Mouse (Mus musculus) heart, postnatal 4 days (tissue): ENCODE results near the gene Dlgap5. TPM values are rescaled to one million over a fixed set of nuclear protein-coding genes. Genes with fewer than 3 reads are reported as not detected.

ENCODE experiments used
- DNase-seq: peaks from one replicate; pipeline ENCODE4 v3.0.0; 2021
- total RNA-seq, 2 experiments: library from RNA; stranded (reverse); gene quantifications; 2 replicates each; pipeline ENCODE4 v1.2.3; 2021

Dlgap5 gene
- total RNA-seq, 2 experiments from 2014 or later = 26.5 to 35.0 TPM

GRCm38 (mm10) chr14:47352272-47352671, 65.9 kb downstream of the Dlgap5 start:
- DNase-seq = no peak

- DNase-seq = no peak
Observed at GRCm38 (mm10) chr14:47350974-47351373, 67.2 kb downstream of the Dlgap5 start.

- DNase-seq = no peak
Observed at GRCm38 (mm10) chr14:47346715-47347114, 71.5 kb downstream of the Dlgap5 start.

- no peak for DNase-seq
Observed at GRCm38 (mm10) chr14:47341811-47342291, 76.4 kb downstream of the Dlgap5 start.

GRCm38 (mm10) chr14:47340231-47340925, 77.8 kb downstream of the Dlgap5 start:
- no peak for DNase-seq

Other genes with a start within 250 kb of the Dlgap5 start
- gene Gch1, start 229.0 kb downstream of the Dlgap5 start, total RNA-seq = 1 to 10 TPM; 7.4 TPM
- gene Wdhd1, start 141.6 kb downstream of the Dlgap5 start, total RNA-seq = 10 to 100 TPM; 11.4 to 13.1 TPM
- 10 to 100 TPM; 17.6 to 18.2 TPM for gene Socs4, start 141.5 kb downstream of the Dlgap5 start, total RNA-seq
- 10 to 100 TPM; 68.9 to 73.5 TPM for gene Mapk1ip1l, start 120.1 kb downstream of the Dlgap5 start, total RNA-seq
- 1 to 10 TPM; 2.6 to 3.5 TPM for gene Lgals3, start 50.7 kb downstream of the Dlgap5 start, total RNA-seq
- 10 to 100 TPM; 20.4 to 22.3 TPM for gene Fbxo34, start 32.0 kb upstream of the Dlgap5 start, total RNA-seq
- gene Atg14, start 152.2 kb upstream of the Dlgap5 start, total RNA-seq = 1 to 10 TPM; 6.9 to 7.0 TPM
- gene Ktn1, start 230.0 kb upstream of the Dlgap5 start, total RNA-seq = 100 to 1,000 TPM; 154 to 156 TPM